13 mouse cellular contexts compared by ENCODE assay signal in genomic region chr15:25587943-25588342, GRCm38 (mm10). TPM values are rescaled to one million over a fixed set of nuclear protein-coding genes. Genes with fewer than 3 reads are reported as not detected.
DNase-seq lines count a peak whose midpoint lies in the region.
"Had no signal": no experiment of that assay in that cellular context is flagged by ENCODE, and none has a peak within 500 bp of the region (broad histone marks: within the 10 kb centered on the region; RNA-seq: fewer than 3 reads in every experiment).

No protein-coding gene starts in this region.

- peak; percentile 36 for DNase-seq in adrenal gland, adult 2 months
- DNase-seq in adrenal gland, adult 18-20 months (ENCODE audit: low spot score in 2 of 2): no peak
- DNase-seq in heart, adult 11 months: peak; percentile 62
- no peak for DNase-seq in heart, adult 9 months (ENCODE audit: low spot score in 2 of 2)
- peak; percentile 17 for DNase-seq in lung, postnatal 14 days
- no peak for DNase-seq in lung, postnatal 25 days (ENCODE audit: low spot score)
- peak; percentile 43 for DNase-seq in adrenal gland, postnatal 14 days
- no peak for DNase-seq in gastrocnemius, postnatal 10 days
- DNase-seq: cerebellum, adult 8-10 months; cerebellum, postnatal 36 days; gastrocnemius, postnatal 25 days; kidney, adult 18-20 months had no signal

RNA-seq across cellular contexts. Expression of gene Myo10, which starts 34.4 kb away (rescaled TPM):
- 100 to 1,000 TPM in 1 of 2 experiments, 10 to 100 TPM in 1; 63.9 to 103 TPM for total RNA-seq in adrenal gland, adult 2 months (2021)
- 35.8 and 42.1 TPM in 2 replicates for polyA plus RNA-seq in adrenal gland, adult 2 months (2012; rRNA removed)
- total RNA-seq in adrenal gland, adult 18-20 months (2021): 10 to 100 TPM; 79.9 to 80.3 TPM
- 99.6 and 103 TPM in 2 replicates for total RNA-seq in adrenal gland, postnatal 14 days (2021)
- total RNA-seq in gastrocnemius, postnatal 10 days (2021): 10 to 100 TPM; 63.8 to 70.8 TPM
- total RNA-seq: MEL had no signal

Comparison
In these comparisons a context has a peak if more than half of its experiments do, and no peak if none do; other contexts are left out.
1. DNase-seq: peak in adrenal gland, adult 2 months (single experiment), heart, adult 11 months (single experiment), lung, postnatal 14 days (single experiment) and adrenal gland, postnatal 14 days (single experiment); none in adrenal gland, adult 18-20 months (0 of 2), heart, adult 9 months (0 of 2), lung, postnatal 25 days (single experiment) and gastrocnemius, postnatal 10 days (single experiment).